Comparison of ENCODE assay signal across 23 mouse cellular contexts in genomic region chr1:132070659-132071058, GRCm38 (mm10). TPM values are rescaled to one million over a fixed set of nuclear protein-coding genes. Genes with fewer than 3 reads are reported as not detected.
DNase-seq lines count a peak whose midpoint lies in the region; ATAC-seq lines count a peak whose summit lies in the region.
"Had no signal": no experiment of that assay in that cellular context is flagged by ENCODE, and none has a peak within 500 bp of the region (broad histone marks: within the 10 kb centered on the region; RNA-seq: fewer than 3 reads in every experiment).

No protein-coding gene starts in this region.

- 77% methylated on average over 3 of the region's 3 CpGs for WGBS in embryonic facial prominence, embryonic 12.5 days
- 87% methylated on average over 3 of the region's 3 CpGs for WGBS in embryonic facial prominence, embryonic 10.5 days
- 38% methylated on average over 3 of the region's 3 CpGs for WGBS in limb, embryonic 13.5 days
- WGBS in limb, embryonic 10.5 days = 86% methylated on average over 3 of the region's 3 CpGs
- WGBS in embryonic facial prominence, embryonic 13.5 days = 74% methylated on average over 3 of the region's 3 CpGs

- peaks cover 14% of the 10 kb centered on the region; the same call in 1 of the 2 replicates for H3K4me1 ChIP-seq in embryonic facial prominence, embryonic 12.5 days
- peaks cover 11% of the 10 kb centered on the region for H3K4me1 ChIP-seq in embryonic facial prominence, embryonic 10.5 days
- peaks cover 26% of the 10 kb centered on the region for H3K4me1 ChIP-seq in limb, embryonic 13.5 days
- peaks cover 19% of the 10 kb centered on the region for H3K4me1 ChIP-seq in limb, embryonic 10.5 days
- peaks cover 18% of the 10 kb centered on the region for H3K4me1 ChIP-seq in embryonic facial prominence, embryonic 13.5 days

- H3K4me2 ChIP-seq in embryonic facial prominence, embryonic 12.5 days (replicated peaks) = no peak overlapping the region
- H3K4me2 ChIP-seq in limb, embryonic 13.5 days (replicated peaks) = 0 out of 2 replicates have a peak overlapping the region, but pooled peaks have one; percentile 14
- no peak overlapping the region for H3K4me2 ChIP-seq in embryonic facial prominence, embryonic 13.5 days
- H3K4me2 ChIP-seq: forebrain, embryonic 13.5 days; forebrain, embryonic 15.5 days had no signal

- no peak overlapping the region for H3K4me3 ChIP-seq in embryonic facial prominence, embryonic 12.5 days
- no peak overlapping the region for H3K4me3 ChIP-seq in embryonic facial prominence, embryonic 10.5 days
- H3K4me3 ChIP-seq in limb, embryonic 13.5 days = no peak overlapping the region
- H3K4me3 ChIP-seq in limb, embryonic 10.5 days = no peak overlapping the region
- no peak overlapping the region for H3K4me3 ChIP-seq in embryonic facial prominence, embryonic 13.5 days
- H3K4me3 ChIP-seq: forebrain, embryonic 13.5 days; forebrain, embryonic 15.5 days had no signal

- ATAC-seq in embryonic facial prominence, embryonic 12.5 days (ENCODE audit: insufficient number of reproducible peaks, insufficient read depth, low FRiP score, low TSS enrichment) = no peak
- ATAC-seq in limb, embryonic 13.5 days (ENCODE audit: low FRiP score, low read depth) = no peak
- ATAC-seq in embryonic facial prominence, embryonic 13.5 days (ENCODE audit: insufficient number of reproducible peaks, insufficient read depth, low FRiP score, low TSS enrichment, low read depth) = no peak
- ATAC-seq: activated CD4-positive, CD25-positive, alpha-beta regulatory T cell, adult 4 months; CD4-positive, CD25-positive, alpha-beta regulatory T cell, adult 4 months; forebrain, embryonic 13.5 days; forebrain, embryonic 15.5 days; forebrain, postnatal 0 days; Patski had no signal

- no peaks in the 10 kb centered on the region for H3K9me3 ChIP-seq in embryonic facial prominence, embryonic 12.5 days
- H3K9me3 ChIP-seq in embryonic facial prominence, embryonic 10.5 days = no peaks in the 10 kb centered on the region
- H3K9me3 ChIP-seq in limb, embryonic 13.5 days = no peaks in the 10 kb centered on the region
- H3K9me3 ChIP-seq in limb, embryonic 10.5 days (replicated peaks) = no peaks in the 10 kb centered on the region
- no peaks in the 10 kb centered on the region for H3K9me3 ChIP-seq in embryonic facial prominence, embryonic 13.5 days
- H3K9me3 ChIP-seq: forebrain, embryonic 13.5 days; forebrain, embryonic 15.5 days; G1E had no signal

- H3K36me3 ChIP-seq in embryonic facial prominence, embryonic 12.5 days = no peaks in the 10 kb centered on the region
- no peaks in the 10 kb centered on the region for H3K36me3 ChIP-seq in embryonic facial prominence, embryonic 10.5 days (replicated peaks)
- H3K36me3 ChIP-seq in limb, embryonic 13.5 days = no peaks in the 10 kb centered on the region
- no peaks in the 10 kb centered on the region for H3K36me3 ChIP-seq in limb, embryonic 10.5 days
- H3K36me3 ChIP-seq in embryonic facial prominence, embryonic 13.5 days = no peaks in the 10 kb centered on the region
- H3K36me3 ChIP-seq: forebrain, embryonic 15.5 days; G1E had no signal

- DNase-seq in embryonic facial prominence, embryonic 10.5 days (ENCODE audit: low spot score) = no peak
- no peak for DNase-seq in limb, embryonic 10.5 days (ENCODE audit: low spot score)
- DNase-seq in left cerebral cortex, adult 9 months (ENCODE audit: low spot score in 2 of 2) = no peak
- DNase-seq: adrenal gland, adult 8-10 months; adrenal gland, postnatal 14 days; B cell, adult 2 months; cerebellum, adult 11 months; cerebellum, adult 18-20 months; cerebellum, adult 8-10 months; cerebellum, adult 9-11 months; cerebellum, postnatal 14 days; cerebellum, postnatal 36 days; embryo, embryonic 11 days; forebrain, postnatal 0 days had no signal

- peaks cover 39% of the 10 kb centered on the region for H3K27me3 ChIP-seq in embryonic facial prominence, embryonic 12.5 days
- peaks cover 56% of the 10 kb centered on the region for H3K27me3 ChIP-seq in embryonic facial prominence, embryonic 10.5 days (replicated peaks; ENCODE audit: low read depth, poor library complexity, severe bottlenecking)
- peaks cover 46% of the 10 kb centered on the region for H3K27me3 ChIP-seq in limb, embryonic 13.5 days
- peaks cover 51% of the 10 kb centered on the region for H3K27me3 ChIP-seq in limb, embryonic 10.5 days (ENCODE audit: low read depth, poor library complexity, severe bottlenecking)
- peaks cover 41% of the 10 kb centered on the region for H3K27me3 ChIP-seq in embryonic facial prominence, embryonic 13.5 days

- no peak overlapping the region for H3K9ac ChIP-seq in embryonic facial prominence, embryonic 12.5 days
- no peak overlapping the region for H3K9ac ChIP-seq in limb, embryonic 13.5 days
- H3K9ac ChIP-seq in embryonic facial prominence, embryonic 13.5 days = no peak overlapping the region
- H3K9ac ChIP-seq: forebrain, embryonic 13.5 days; forebrain, embryonic 15.5 days; forebrain, postnatal 0 days had no signal

- 0 out of 2 replicates have a peak overlapping the region, but pooled peaks have one; percentile 23 for H3K27ac ChIP-seq in embryonic facial prominence, embryonic 12.5 days
- no peak overlapping the region for H3K27ac ChIP-seq in embryonic facial prominence, embryonic 10.5 days (replicated peaks)
- H3K27ac ChIP-seq in limb, embryonic 13.5 days = no peak overlapping the region
- no peak overlapping the region for H3K27ac ChIP-seq in limb, embryonic 10.5 days
- H3K27ac ChIP-seq in embryonic facial prominence, embryonic 13.5 days = 0 out of 2 replicates have a peak overlapping the region, but pooled peaks have one; percentile 19
- H3K27ac ChIP-seq: forebrain, embryonic 13.5 days; forebrain, embryonic 15.5 days had no signal

RNA-seq across cellular contexts. Expression of gene Mfsd4a, which starts 2.8 kb away (rescaled TPM):
- polyA plus RNA-seq in embryonic facial prominence, embryonic 12.5 days (2016; fragmentation: Nextera tagmentation; extraction: Ambion mirVana) = 13.0 and 14.9 TPM in 2 replicates
- polyA plus RNA-seq in embryonic facial prominence, embryonic 10.5 days (2016; fragmentation: Nextera tagmentation; extraction: Ambion mirVana) = 12.5 and 14.6 TPM in 2 replicates
- 10.3 and 11.0 TPM in 2 replicates for polyA plus RNA-seq in limb, embryonic 13.5 days (2015; fragmentation: Nextera tagmentation; extraction: Ambion mirVana)
- polyA plus RNA-seq in limb, embryonic 10.5 days (2016; fragmentation: Nextera tagmentation; extraction: Ambion mirVana) = 9.5 and 13.4 TPM in 2 replicates
- 13.5 and 16.2 TPM in 2 replicates for polyA plus RNA-seq in embryonic facial prominence, embryonic 13.5 days (2015; fragmentation: Nextera tagmentation; extraction: Ambion mirVana)
- polyA plus RNA-seq: G1E had no signal

Comparison
In these comparisons a context has a peak if more than half of its experiments do, and no peak if none do; other contexts are left out.
1. H3K27ac ChIP-seq: peak in embryonic facial prominence, embryonic 12.5 days (single experiment) and embryonic facial prominence, embryonic 13.5 days (single experiment); none in embryonic facial prominence, embryonic 10.5 days (single experiment), limb, embryonic 13.5 days (single experiment) and limb, embryonic 10.5 days (single experiment).